8 mouse cellular contexts compared by ENCODE assay signal in genomic region chr13:48732168-48732841, GRCm38 (mm10).
A peak's percentile ranks its signal among the peaks of the same experiment; 100 is the strongest.
DNase-seq lines count a peak whose midpoint lies in the region; ATAC-seq lines count a peak whose summit lies in the region.

No protein-coding gene starts in this region.

- H3K9me3 ChIP-seq in heart, embryonic 15.5 days (replicated peaks) = no peaks in the 10 kb centered on the region

- no peak overlapping the region for H3K9ac ChIP-seq in heart, embryonic 15.5 days

- H3K27ac ChIP-seq in heart, embryonic 15.5 days = no peak overlapping the region

- peak; percentile 28 for DNase-seq in ovary, postnatal 36 days (ENCODE audit: low spot score)
- DNase-seq in ovary, postnatal 10 days (ENCODE audit: low spot score) = no peak
- DNase-seq in cerebellum, postnatal 14 days = peak; percentile 68 to 76
- DNase-seq in kidney, postnatal 10 days = peak; percentile 53
- peak; percentile 47 to 50 for DNase-seq in lung, postnatal 4 days
- DNase-seq in testis, postnatal 14 days (ENCODE audit: low spot score) = peak; percentile 70
- DNase-seq in layer of hippocampus, postnatal 36 days = no peak

- H3K4me1 ChIP-seq in heart, embryonic 15.5 days (replicated peaks) = peaks cover 25% of the 10 kb centered on the region

- no peak for ATAC-seq in heart, embryonic 15.5 days (replicated peaks; ENCODE audit: insufficient number of reproducible peaks, insufficient read depth, low FRiP score, low read depth)

- 4% methylated on average over 29 of the region's 29 CpGs for WGBS in heart, embryonic 15.5 days

- no peaks in the 10 kb centered on the region for H3K36me3 ChIP-seq in heart, embryonic 15.5 days

- H3K4me3 ChIP-seq in heart, embryonic 15.5 days = peak overlapping the region; percentile 43

- H3K4me2 ChIP-seq in heart, embryonic 15.5 days = peak overlapping the region; percentile 38

- H3K27me3 ChIP-seq in heart, embryonic 15.5 days = peaks cover 78% of the 10 kb centered on the region

Comparison
In these comparisons a context has a peak if more than half of its experiments do, and no peak if none do; other contexts are left out.
1. DNase-seq: peak in ovary, postnatal 36 days (single experiment), cerebellum, postnatal 14 days (2 of 2), kidney, postnatal 10 days (single experiment), lung, postnatal 4 days (2 of 2) and testis, postnatal 14 days (single experiment); none in ovary, postnatal 10 days (single experiment) and layer of hippocampus, postnatal 36 days (0 of 2).